In the genomic region with DNA sequence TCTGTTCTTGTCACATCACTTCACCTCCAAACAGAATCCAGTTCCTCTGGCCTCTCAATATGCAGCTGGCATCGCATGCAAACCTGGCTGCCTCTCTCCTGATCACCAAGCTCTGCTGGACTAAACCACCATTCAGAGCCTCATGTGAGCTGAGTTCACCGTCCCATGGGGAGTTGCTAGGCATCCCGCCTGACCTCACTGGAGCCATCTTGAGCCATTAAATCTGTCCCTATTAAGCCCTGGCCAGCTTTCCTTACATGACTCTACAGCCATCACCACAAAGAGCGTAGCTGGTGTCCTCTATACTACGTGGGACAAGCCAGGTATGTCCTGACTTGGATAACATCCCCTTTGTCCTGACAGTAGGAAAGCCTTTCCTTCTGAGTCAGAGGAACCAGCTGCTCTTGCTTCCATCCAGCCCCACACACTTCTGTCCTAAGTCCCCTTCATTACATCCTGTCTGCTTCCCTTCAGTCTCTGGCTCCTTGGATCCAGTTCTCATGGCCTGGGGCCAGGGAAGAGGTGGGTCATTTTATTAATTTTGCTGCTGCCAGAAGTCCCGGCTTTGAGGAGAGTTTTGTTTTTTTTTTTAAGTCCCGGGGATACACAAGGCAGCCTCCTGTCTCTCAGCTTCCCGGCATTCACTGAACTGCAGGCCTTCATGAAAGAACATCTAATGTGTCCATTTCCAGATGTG, we compare ENCODE assay signal across 10 mouse cellular contexts.
DNase-seq lines count a peak whose midpoint lies in the region; ATAC-seq and TF ChIP-seq lines count a peak whose summit lies in the region.
"Had no signal": no experiment of that assay in that cellular context is flagged by ENCODE, and none has a peak within 500 bp of the region (broad histone marks: within the 10 kb centered on the region; RNA-seq: fewer than 3 reads in every experiment).

No protein-coding gene starts in this region.

- peak overlapping the region; percentile 44 for H3K27ac ChIP-seq in heart, postnatal 0 days (ENCODE audit: low read depth)
- H3K27ac ChIP-seq in limb, embryonic 13.5 days: peak overlapping the region; percentile 55
- no peak overlapping the region for H3K27ac ChIP-seq in midbrain, embryonic 15.5 days
- H3K27ac ChIP-seq in liver, embryonic 12.5 days: no peak overlapping the region
- no peak overlapping the region for H3K27ac ChIP-seq in lung, postnatal 0 days (ENCODE audit: low read length)

- whole genome bisulfite sequencing in heart, postnatal 0 days: 63% methylated on average over 8 of the region's 8 CpGs
- WGBS in limb, embryonic 13.5 days: 47% methylated on average over 8 of the region's 8 CpGs
- 86% methylated on average over 8 of the region's 8 CpGs for WGBS in midbrain, embryonic 15.5 days
- 72% methylated on average over 8 of the region's 8 CpGs for WGBS in liver, embryonic 12.5 days (ENCODE audit: insufficient replicate concordance)
- 65% methylated on average over 8 of the region's 8 CpGs for WGBS in lung, postnatal 0 days

- H3K27me3 ChIP-seq in heart, postnatal 0 days (ENCODE audit: control insufficient read depth, insufficient read depth, low read length): no peaks in the 10 kb centered on the region
- H3K27me3 ChIP-seq in limb, embryonic 13.5 days: no peaks in the 10 kb centered on the region
- no peaks in the 10 kb centered on the region for H3K27me3 ChIP-seq in midbrain, embryonic 15.5 days (replicated peaks)
- no peaks in the 10 kb centered on the region for H3K27me3 ChIP-seq in liver, embryonic 12.5 days (replicated peaks)
- H3K27me3 ChIP-seq in lung, postnatal 0 days (replicated peaks; ENCODE audit: insufficient read depth, low read length): no peaks in the 10 kb centered on the region

- no peak for TF ChIP-seq CTCF in heart, postnatal 0 days (IDR thresholded peaks at IDR 0.05; ENCODE audit: low read depth)
- TF ChIP-seq CTCF in lung, postnatal 0 days (IDR thresholded peaks at IDR 0.05): no peak

- H3K4me1 ChIP-seq in heart, postnatal 0 days (ENCODE audit: control insufficient read depth, insufficient read depth): 0 out of 2 replicates have a peak, but pooled peaks cover 2% of the 10 kb centered on the region
- peaks cover 38% of the 10 kb centered on the region for H3K4me1 ChIP-seq in limb, embryonic 13.5 days
- H3K4me1 ChIP-seq in midbrain, embryonic 15.5 days: no peaks in the 10 kb centered on the region
- no peaks in the 10 kb centered on the region for H3K4me1 ChIP-seq in liver, embryonic 12.5 days
- H3K4me1 ChIP-seq in lung, postnatal 0 days (ENCODE audit: insufficient read depth, low read depth, low read length): no peaks in the 10 kb centered on the region

- H3K9me3 ChIP-seq in heart, postnatal 0 days (replicated peaks; ENCODE audit: control insufficient read depth, low read length): no peaks in the 10 kb centered on the region
- H3K9me3 ChIP-seq in limb, embryonic 13.5 days: no peaks in the 10 kb centered on the region
- H3K9me3 ChIP-seq in midbrain, embryonic 15.5 days: no peaks in the 10 kb centered on the region
- 0 out of 2 replicates have a peak, but pooled peaks cover 5% of the 10 kb centered on the region for H3K9me3 ChIP-seq in liver, embryonic 12.5 days (replicated peaks)
- no peaks in the 10 kb centered on the region for H3K9me3 ChIP-seq in lung, postnatal 0 days (ENCODE audit: low read length)

- DNase-seq in kidney, adult 11 months: peak; percentile 18
- no peak for DNase-seq in kidney, adult 18-20 months
- peak; percentile 75 for DNase-seq in gastrocnemius, adult 18-20 months (ENCODE audit: low spot score)
- peak; percentile 54 for DNase-seq in heart, postnatal 0 days (ENCODE audit: low spot score)
- DNase-seq in lung, postnatal 0 days (ENCODE audit: low spot score): no peak
- DNase-seq: cerebellum, adult 2 months; lung, postnatal 36 days had no signal

- no peak overlapping the region for H3K9ac ChIP-seq in heart, postnatal 0 days (replicated peaks; ENCODE audit: low read depth, low read length)
- H3K9ac ChIP-seq in limb, embryonic 13.5 days: 0 out of 2 replicates have a peak overlapping the region, but pooled peaks have one; percentile 13
- no peak overlapping the region for H3K9ac ChIP-seq in midbrain, embryonic 15.5 days
- no peak overlapping the region for H3K9ac ChIP-seq in liver, embryonic 12.5 days
- H3K9ac ChIP-seq in lung, postnatal 0 days (replicated peaks; ENCODE audit: low read depth): no peak overlapping the region

- no peak for TF ChIP-seq EP300 in heart, postnatal 0 days (IDR thresholded peaks at IDR 0.05; ENCODE audit: low read depth)
- TF ChIP-seq EP300 in lung, postnatal 0 days (IDR thresholded peaks at IDR 0.05): no peak

- H3K4me2 ChIP-seq in heart, postnatal 0 days (ENCODE audit: low read depth, low read length): no peak overlapping the region
- no peak overlapping the region for H3K4me2 ChIP-seq in limb, embryonic 13.5 days (replicated peaks)
- H3K4me2 ChIP-seq in midbrain, embryonic 15.5 days: no peak overlapping the region
- H3K4me2 ChIP-seq in liver, embryonic 12.5 days: no peak overlapping the region
- no peak overlapping the region for H3K4me2 ChIP-seq in lung, postnatal 0 days (replicated peaks; ENCODE audit: low read depth, low read length)

- H3K4me3 ChIP-seq in heart, postnatal 0 days (ENCODE audit: low read depth, low read length): no peak overlapping the region
- no peak overlapping the region for H3K4me3 ChIP-seq in limb, embryonic 13.5 days
- no peak overlapping the region for H3K4me3 ChIP-seq in midbrain, embryonic 15.5 days
- no peak overlapping the region for H3K4me3 ChIP-seq in liver, embryonic 12.5 days
- no peak overlapping the region for H3K4me3 ChIP-seq in lung, postnatal 0 days (ENCODE audit: low read depth, low read length)

- ATAC-seq in heart, postnatal 0 days (ENCODE audit: insufficient read depth, low read depth): peak; percentile 69
- no peak for ATAC-seq in limb, embryonic 13.5 days (ENCODE audit: low FRiP score, low read depth)
- ATAC-seq in midbrain, embryonic 15.5 days (replicated peaks): no peak
- ATAC-seq in liver, embryonic 12.5 days: no peak
- ATAC-seq in lung, postnatal 0 days: no peak; the same call in 1 of the 2 replicates

- no peaks in the 10 kb centered on the region for H3K36me3 ChIP-seq in heart, postnatal 0 days (replicated peaks; ENCODE audit: control insufficient read depth, insufficient read depth, low read length)
- no peaks in the 10 kb centered on the region for H3K36me3 ChIP-seq in limb, embryonic 13.5 days
- no peaks in the 10 kb centered on the region for H3K36me3 ChIP-seq in midbrain, embryonic 15.5 days (replicated peaks)
- H3K36me3 ChIP-seq in liver, embryonic 12.5 days: no peaks in the 10 kb centered on the region
- H3K36me3 ChIP-seq in lung, postnatal 0 days (ENCODE audit: insufficient read depth, low read length): no peaks in the 10 kb centered on the region

Comparison
In these comparisons a context has a peak if more than half of its experiments do, and no peak if none do; other contexts are left out.
1. DNase-seq: peak in kidney, adult 11 months (single experiment), gastrocnemius, adult 18-20 months (single experiment) and heart, postnatal 0 days (single experiment); none in kidney, adult 18-20 months (single experiment) and lung, postnatal 0 days (single experiment).
2. H3K27ac ChIP-seq: peak in heart, postnatal 0 days (single experiment) and limb, embryonic 13.5 days (single experiment); none in midbrain, embryonic 15.5 days (single experiment), liver, embryonic 12.5 days (single experiment) and lung, postnatal 0 days (single experiment).